Mouse (Mus musculus) frontal cortex, postnatal 36 days (tissue): ENCODE measurements around the gene Slf1.
"Not testable (repeated sequence)": the region's sequence is repeated elsewhere in the genome, so short reads cannot be mapped to it uniquely, and the experiment has no call there.

ENCODE experiments used
- DNase-seq, 2 experiments: peaks; one replicate each; pipeline ENCODE4 v3.0.0; 2022; ENCODE audit warnings: low spot score in 2 of 2

Gene Slf1

GRCm38 (mm10) chr13:77134931-77135620 lies at the start of gene Slf1, which contains the start of gene 2210408I21Rik:
Slf1 (minus strand) TSS chr13:77135473.
2210408I21Rik (plus strand) TSS chr13:77135540.
- DNase-seq, result peak; percentile 91 to 95

- DNase-seq, result no peak
Measured at GRCm38 (mm10) chr13:77177931-77178330, 42.7 kb upstream of the Slf1 start.

GRCm38 (mm10) chr13:77140890-77141289 lies 5.6 kb upstream of the Slf1 start:
- DNase-seq, result no peak

GRCm38 (mm10) chr13:77135621-77135981 lies 328 bp upstream of the Slf1 start:
- no peak for DNase-seq

- no peak for DNase-seq
Measured at GRCm38 (mm10) chr13:77131132-77131531, 4.1 kb downstream of the Slf1 start.

- DNase-seq, result no peak
Measured at GRCm38 (mm10) chr13:77128240-77128639, 7.0 kb downstream of the Slf1 start.

GRCm38 (mm10) chr13:77125159-77125558 lies 10.1 kb downstream of the Slf1 start:
- DNase-seq, result no peak

GRCm38 (mm10) chr13:77118695-77119094 lies 16.6 kb downstream of the Slf1 start:
- no peak for DNase-seq

GRCm38 (mm10) chr13:77107734-77108133 lies 27.5 kb downstream of the Slf1 start:
- DNase-seq, result no peak

GRCm38 (mm10) chr13:77092876-77093275 lies 42.4 kb downstream of the Slf1 start:
- DNase-seq, result not testable (repeated sequence)

- no peak for DNase-seq
Measured at GRCm38 (mm10) chr13:77072030-77072429, 63.2 kb downstream of the Slf1 start.

- DNase-seq, result no peak
Measured at GRCm38 (mm10) chr13:77068847-77069246, 66.4 kb downstream of the Slf1 start.

- no peak for DNase-seq
Measured at GRCm38 (mm10) chr13:77063221-77063620, 72.1 kb downstream of the Slf1 start.

- no peak for DNase-seq
Measured at GRCm38 (mm10) chr13:77049736-77050135, 85.5 kb downstream of the Slf1 start.

GRCm38 (mm10) chr13:77048461-77048860 lies 86.8 kb downstream of the Slf1 start:
- peak; percentile 38 to 80 for DNase-seq

- DNase-seq, result peak; percentile 8 to 23
Measured at GRCm38 (mm10) chr13:77047179-77047931, 87.9 kb downstream of the Slf1 start.

- DNase-seq, result peak; percentile 12 to 20
Measured at GRCm38 (mm10) chr13:77046416-77046815, 88.9 kb downstream of the Slf1 start.

- no peak for DNase-seq
Measured at GRCm38 (mm10) chr13:77045375-77045774, 89.9 kb downstream of the Slf1 start.

GRCm38 (mm10) chr13:77043375-77043774 lies 91.9 kb downstream of the Slf1 start:
- no peak for DNase-seq

GRCm38 (mm10) chr13:77029594-77029993 lies 105.7 kb downstream of the Slf1 start:
- no peak for DNase-seq

- DNase-seq, result no peak
Measured at GRCm38 (mm10) chr13:77018851-77019250, 116.4 kb downstream of the Slf1 start.

- no peak for DNase-seq
Measured at GRCm38 (mm10) chr13:77003684-77004083, 131.6 kb downstream of the Slf1 start.

GRCm38 (mm10) chr13:77002628-77003027 lies 132.6 kb downstream of the Slf1 start:
- DNase-seq, result no peak
